Mouse (Mus musculus) limb, embryonic 11.5 days (tissue): ENCODE results near the gene Mapk8ip2. TPM values are rescaled to one million over a fixed set of nuclear protein-coding genes. Genes with fewer than 3 reads are reported as not detected.

Experiments used
- ATAC-seq: fragments of 200-750 bp; cut with Nextera tagmentation; 2 replicates; pipeline ENCODE4 v1.8.0; 2017; ENCODE audit warnings: low read depth; ENCODE audit not compliant: insufficient number of reproducible peaks, low FRiP score, low TSS enrichment
- DNase-seq: peaks from one replicate; pipeline ENCODE4 v3.0.0-alpha.2; 2015; ENCODE audit warnings: low spot score
- H3K27ac ChIP-seq: fragments of 300-500 bp; sonication (generic); replicated peaks from 2 replicates; pipeline ENCODE4 v1.5.1; 2014; ENCODE audit warnings: low read depth, mild to moderate bottlenecking, low read length
- H3K27me3 ChIP-seq: fragments of 300-500 bp; sonication (generic); 2 replicates; pipeline ENCODE4 v1.6.1; 2014; ENCODE audit warnings: mild to moderate bottlenecking, low read length, mixed read lengths; ENCODE audit not compliant: control insufficient read depth, insufficient read depth
- H3K36me3 ChIP-seq: fragments of 300-500 bp; sonication (generic); 2 replicates; pipeline ENCODE4 v1.6.1; 2014; ENCODE audit warnings: mild to moderate bottlenecking, low read length, moderate library complexity, mixed read lengths; ENCODE audit not compliant: control insufficient read depth, insufficient read depth
- H3K4me1 ChIP-seq: fragments of 300-500 bp; sonication (generic); 2 replicates; pipeline ENCODE4 v1.6.1; 2014; ENCODE audit warnings: low read length, mixed read lengths; ENCODE audit not compliant: control insufficient read depth, insufficient read depth
- H3K4me2 ChIP-seq: fragments of 300-500 bp; sonication (generic); 2 replicates; pipeline ENCODE4 v1.6.1; 2014; ENCODE audit warnings: low read depth, mild to moderate bottlenecking, moderate library complexity; ENCODE audit not compliant: severe bottlenecking
- H3K4me3 ChIP-seq: fragments of 300-500 bp; sonication (generic); 2 replicates; pipeline ENCODE4 v1.5.1; 2014; ENCODE audit warnings: low read depth, low read length
- H3K9ac ChIP-seq: fragments of 300-500 bp; sonication (generic); 2 replicates; pipeline ENCODE4 v1.6.1; 2014; ENCODE audit warnings: mild to moderate bottlenecking, low read length
- H3K9me3 ChIP-seq: fragments of 300-500 bp; sonication (generic); 2 replicates; pipeline ENCODE4 v1.6.1; 2016; ENCODE audit warnings: low read length; ENCODE audit not compliant: control insufficient read depth
- WGBS: fragments of 180-500 bp; shearing (Covaris S2); extraction: QIAGEN DNeasy Blood & Tissue Kit; methylation state at CpG from one replicate; pipeline ENCODE4 v1.1.7; 2014; 5-methylcytosine and 5-hydroxymethylcytosine counted together
- polyA plus RNA-seq: library from polyadenylated mRNA; unstranded; fragments of >200 nt; fragmentation: Nextera tagmentation; extraction: Ambion mirVana; gene quantifications from 2 replicates; pipeline ENCODE4 v1.2.1, GENCODE M21; 2014

The Mapk8ip2 gene
- polyA plus RNA-seq, 1 experiment from 2014 or later, result 1.3 TPM

DNA sequence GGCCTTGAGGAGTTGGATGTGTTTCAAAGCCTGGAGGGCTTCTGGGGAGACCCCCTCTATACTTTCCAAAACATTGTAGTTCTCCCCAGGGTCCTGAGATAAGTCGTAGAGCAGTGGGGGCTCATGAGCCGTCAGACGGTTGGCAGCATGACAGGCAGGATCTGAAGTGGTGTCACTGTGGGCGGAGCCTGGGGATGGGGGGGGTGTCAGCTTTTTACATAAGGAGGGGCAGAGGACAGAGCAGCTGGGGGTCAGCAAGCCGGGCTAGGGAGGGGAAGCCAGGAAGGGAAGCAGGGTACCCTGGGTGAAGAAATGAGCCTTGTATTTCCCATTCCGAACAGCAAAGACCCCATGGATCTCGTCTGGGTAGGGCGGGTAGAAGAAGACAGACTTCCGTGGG lies 19.7 kb downstream of the Mapk8ip2 start:
- H3K4me3 ChIP-seq, result no peak overlapping the region
- H3K27ac ChIP-seq, result no peak overlapping the region
- H3K36me3 ChIP-seq, result no peaks in the 10 kb centered on the region
- ATAC-seq (no peak), DNase-seq (no peak)
- H3K9ac ChIP-seq, result no peak overlapping the region
- 86% methylated on average over 9 of the region's 9 CpGs for WGBS
- no peaks in the 10 kb centered on the region for H3K27me3 ChIP-seq
- peaks cover 4% of the 10 kb centered on the region; the same call in 1 of the 2 replicates for H3K4me1 ChIP-seq
- H3K9me3 ChIP-seq, result no peaks in the 10 kb centered on the region
- H3K4me2 ChIP-seq, result no peak overlapping the region

GRCm38 (mm10) chr15:89473921-89474320 lies 20.2 kb downstream of the Mapk8ip2 start:
- H3K9ac ChIP-seq, result no peak overlapping the region
- H3K4me1 ChIP-seq, result peaks cover 4% of the 10 kb centered on the region; the same call in 1 of the 2 replicates
- H3K9me3 ChIP-seq, result no peaks in the 10 kb centered on the region
- no peaks in the 10 kb centered on the region for H3K27me3 ChIP-seq
- H3K27ac ChIP-seq, result no peak overlapping the region
- 96% methylated on average over 8 of the region's 8 CpGs for WGBS
- ATAC-seq (no peak), DNase-seq (no peak)
- H3K4me2 ChIP-seq, result no peak overlapping the region
- no peak overlapping the region for H3K4me3 ChIP-seq
- no peaks in the 10 kb centered on the region for H3K36me3 ChIP-seq

- H3K27ac ChIP-seq, result no peak overlapping the region
- WGBS, result 95% methylated on average over 19 of the region's 19 CpGs
- H3K4me1 ChIP-seq, result peaks cover 4% of the 10 kb centered on the region; the same call in 1 of the 2 replicates
- H3K36me3 ChIP-seq, result no peaks in the 10 kb centered on the region
- ATAC-seq (no peak), DNase-seq (no peak)
- no peaks in the 10 kb centered on the region for H3K27me3 ChIP-seq
- no peak overlapping the region for H3K4me3 ChIP-seq
- H3K9ac ChIP-seq, result no peak overlapping the region
- no peak overlapping the region for H3K4me2 ChIP-seq
- no peaks in the 10 kb centered on the region for H3K9me3 ChIP-seq
Observed at GRCm38 (mm10) chr15:89474596-89475292, 21.0 kb downstream of the Mapk8ip2 start.

DNA sequence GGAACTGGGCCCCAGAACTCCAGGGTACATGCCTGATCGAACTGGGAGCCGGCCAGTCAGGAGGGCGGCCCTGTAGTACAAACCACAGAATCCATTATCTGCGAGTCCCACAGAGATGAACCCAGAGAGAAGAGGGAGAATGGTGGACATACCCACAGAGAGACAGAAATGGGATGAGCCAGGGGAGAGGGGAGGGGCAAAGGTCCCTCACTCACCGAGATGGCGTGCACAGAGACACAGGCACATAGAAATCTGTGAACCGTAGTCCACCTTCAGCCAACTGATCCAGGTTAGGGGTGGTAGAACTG lies 21.5 kb downstream of the Mapk8ip2 start:
- no peak overlapping the region for H3K9ac ChIP-seq
- WGBS, result 92% methylated on average over 7 of the region's 7 CpGs
- H3K27me3 ChIP-seq, result no peaks in the 10 kb centered on the region
- peak overlapping the region; percentile 56 for H3K4me3 ChIP-seq
- H3K27ac ChIP-seq, result no peak overlapping the region
- no peak for ATAC-seq
- H3K36me3 ChIP-seq, result no peaks in the 10 kb centered on the region
- no peak for DNase-seq
- H3K4me1 ChIP-seq, result peaks cover 4% of the 10 kb centered on the region; the same call in 1 of the 2 replicates
- no peaks in the 10 kb centered on the region for H3K9me3 ChIP-seq
- H3K4me2 ChIP-seq, result peak overlapping the region; percentile 77

GRCm38 (mm10) chr15:89475611-89476474 lies 22.1 kb downstream of the Mapk8ip2 start:
- no peak overlapping the region for H3K27ac ChIP-seq
- peak overlapping the region; percentile 56 for H3K4me3 ChIP-seq
- peaks cover 4% of the 10 kb centered on the region; the same call in 1 of the 2 replicates for H3K4me1 ChIP-seq
- 9% methylated on average over 44 of the region's 44 CpGs for WGBS
- H3K9ac ChIP-seq, result peak overlapping the region; percentile 52
- no peaks in the 10 kb centered on the region for H3K9me3 ChIP-seq
- no peaks in the 10 kb centered on the region for H3K36me3 ChIP-seq
- ATAC-seq (peak; percentile 96), DNase-seq (peak; percentile 90)
- H3K27me3 ChIP-seq, result no peaks in the 10 kb centered on the region
- peak overlapping the region; percentile 77 for H3K4me2 ChIP-seq

GRCm38 (mm10) chr15:89476475-89476815 lies 22.7 kb downstream of the Mapk8ip2 start:
- 6% methylated on average over 5 of the region's 5 CpGs for WGBS
- no peak; the same call in 1 of the 2 replicates for ATAC-seq

GRCm38 (mm10) chr15:89477091-89477491 lies 23.4 kb downstream of the Mapk8ip2 start, which contains the start of gene Arsa:
Gene Arsa, minus strand, starts transcription at chr15:89477425.
- Histone ChIP-seq H3K4me2 (peak within 1 kb of the TSS; percentile 77), H3K4me3 (peak within 1 kb of the TSS; percentile 56), H3K9ac (peak within 1 kb of the TSS; percentile 52), H3K36me3 (no peaks in the 10 kb centered on the region), H3K4me1 (peaks cover 4% of the 10 kb centered on the region; the same call in 1 of the 2 replicates), H3K27ac (no peak within 1 kb of the TSS), H3K9me3 (no peaks in the 10 kb centered on the region), H3K27me3 (no peaks in the 10 kb centered on the region)
- 29% methylated on average over 9 of the region's 9 CpGs for WGBS
- ATAC-seq (no peak), DNase-seq (no peak)

More at GRCm38 (mm10) chr15:89476475-89476815, 22.7 kb downstream of the Mapk8ip2 start:
- Histone ChIP-seq H3K4me3 (peak overlapping the region; percentile 56), H3K4me1 (peaks cover 4% of the 10 kb centered on the region; the same call in 1 of the 2 replicates), H3K36me3 (no peaks in the 10 kb centered on the region), H3K27me3 (no peaks in the 10 kb centered on the region), H3K9me3 (no peaks in the 10 kb centered on the region), H3K27ac (no peak overlapping the region), H3K9ac (peak overlapping the region; percentile 52), H3K4me2 (peak overlapping the region; percentile 77)
- no peak for DNase-seq

GRCm38 (mm10) chr15:89477806-89478205 lies 24.1 kb downstream of the Mapk8ip2 start:
- Histone ChIP-seq H3K27ac (no peak overlapping the region), H3K4me3 (no peak overlapping the region), H3K9ac (no peak overlapping the region), H3K27me3 (no peaks in the 10 kb centered on the region), H3K9me3 (no peaks in the 10 kb centered on the region), H3K36me3 (no peaks in the 10 kb centered on the region), H3K4me2 (no peak overlapping the region), H3K4me1 (peaks cover 4% of the 10 kb centered on the region; the same call in 1 of the 2 replicates)
- ATAC-seq, result no peak
- DNase-seq, result no peak
- WGBS, result 52% methylated on average over 8 of the region's 8 CpGs
